Mouse (Mus musculus) hematopoietic stem cell, adult 5-6 weeks (primary cell): ENCODE measurements at regions not wholly inside any gene's neighbourhood (a gene's known extent, or its start where the extent isn't known, plus 50 kb on each side); places are given as distances from the start of the nearest gene placed in this dataset.
A peak's percentile ranks its signal among the peaks of the same experiment; 100 is the strongest.
"Not testable (repeated sequence)": the region's sequence is repeated elsewhere in the genome, so short reads cannot be mapped to it uniquely, and the experiment has no call there.

ENCODE experiments used
- ATAC-seq, 2 experiments: fragments of 125-278 bp in 1 of 2; replicated peaks in 1 of 2; 2 replicates each; pipeline ENCODE4 v1.8.0; 2016 to 2017; ENCODE audit warnings: inconsistent platforms in 2 of 2, mild to moderate bottlenecking in 2 of 2, moderate number of reproducible peaks in 2 of 2, low read depth in 1 of 2, moderate TSS enrichment in 1 of 2; ENCODE audit not compliant: low FRiP score in 2 of 2, poor library complexity in 2 of 2, severe bottlenecking in 2 of 2, insufficient read depth in 1 of 2, low TSS enrichment in 1 of 2

GRCm38 (mm10) chr10:99357347-99357746, 94.3 kb downstream of the Dusp6 start:
- no peak for ATAC-seq

GRCm38 (mm10) chr10:99358256-99358655, 95.2 kb downstream of the Dusp6 start:
- ATAC-seq, result peak; percentile 66 to 73

GRCm38 (mm10) chr10:99359439-99359866, 96.4 kb downstream of the Dusp6 start:
- ATAC-seq, result no peak

- not testable (repeated sequence) for ATAC-seq
Observed at GRCm38 (mm10) chr10:99360601-99361000, 97.6 kb downstream of the Dusp6 start.

- ATAC-seq, result no peak
Observed at GRCm38 (mm10) chr10:99366162-99366561, 103.1 kb downstream of the Dusp6 start.

- no peak for ATAC-seq
Observed at GRCm38 (mm10) chr10:99367757-99368156, 104.7 kb downstream of the Dusp6 start.

- ATAC-seq, result no peak
Observed at GRCm38 (mm10) chr10:99375101-99375500, 112.1 kb downstream of the Dusp6 start.

- no peak for ATAC-seq
Observed at GRCm38 (mm10) chr10:99376430-99376829, 113.4 kb downstream of the Dusp6 start.

GRCm38 (mm10) chr10:99377548-99377947, 114.5 kb downstream of the Dusp6 start:
- no peak for ATAC-seq

GRCm38 (mm10) chr10:99379156-99379555, 116.1 kb downstream of the Dusp6 start:
- ATAC-seq, result no peak

GRCm38 (mm10) chr10:99380170-99380569, 117.1 kb downstream of the Dusp6 start:
- 0 out of 4 replicates have a peak, but pooled peaks have one; percentile 32 to 36 for ATAC-seq

GRCm38 (mm10) chr10:99383028-99383427, 120.0 kb downstream of the Dusp6 start:
- no peak for ATAC-seq

GRCm38 (mm10) chr10:99384366-99384765, 121.3 kb downstream of the Dusp6 start:
- no peak for ATAC-seq

GRCm38 (mm10) chr10:99384851-99385250, 121.8 kb downstream of the Dusp6 start:
- ATAC-seq, result no peak

- peak; percentile 55 to 76; a peak in 2 of 4 replicates for ATAC-seq
Observed at GRCm38 (mm10) chr10:99385854-99386253, 122.8 kb downstream of the Dusp6 start.

- no peak for ATAC-seq
Observed at GRCm38 (mm10) chr10:99388526-99388925, 125.5 kb downstream of the Dusp6 start.

- ATAC-seq, result no peak
Observed at GRCm38 (mm10) chr10:99388986-99389385, 126.0 kb downstream of the Dusp6 start.

- ATAC-seq, result no peak
Observed at GRCm38 (mm10) chr10:99390609-99391183, 127.7 kb downstream of the Dusp6 start.

- ATAC-seq, result no peak
Observed at GRCm38 (mm10) chr10:99391725-99392124, 128.7 kb downstream of the Dusp6 start.
